Mouse (Mus musculus): ENCODE data around the gene Hist1h2ae. TPM values are rescaled to one million over a fixed set of nuclear protein-coding genes. Genes with fewer than 3 reads are reported as not detected.

The Hist1h2ae gene
- polyA plus RNA-seq, 1 experiment from 2014 or later: not detected

Other genes starting within 250 kb of the Hist1h2ae start
- 97.3 TPM for gene Zfp322a, start 202.0 kb downstream of the Hist1h2ae start, polyA plus RNA-seq (2014; fragmentation: Illumina TruSeq; extraction: RNeasy Lipid Tissue Mini Kit (QIAGEN cat#74804); ENCODE audit: low read depth, low replicate concordance)
- gene Abt1, start 147.4 kb downstream of the Hist1h2ae start, polyA plus RNA-seq (2014; fragmentation: Illumina TruSeq; extraction: RNeasy Lipid Tissue Mini Kit (QIAGEN cat#74804); ENCODE audit: low read depth, low replicate concordance): 2.2 TPM
- 4.6 TPM for gene Btn1a1, start 105.3 kb downstream of the Hist1h2ae start, polyA plus RNA-seq (2014; fragmentation: Illumina TruSeq; extraction: RNeasy Lipid Tissue Mini Kit (QIAGEN cat#74804); ENCODE audit: low read depth, low replicate concordance)
- gene Btn2a2, start 82.4 kb downstream of the Hist1h2ae start, polyA plus RNA-seq (2014; fragmentation: Illumina TruSeq; extraction: RNeasy Lipid Tissue Mini Kit (QIAGEN cat#74804); ENCODE audit: low read depth, low replicate concordance): not detected
- gene Hist1h4h, start 40.2 kb downstream of the Hist1h2ae start, polyA plus RNA-seq (2014; fragmentation: Illumina TruSeq; extraction: RNeasy Lipid Tissue Mini Kit (QIAGEN cat#74804); ENCODE audit: low read depth, low replicate concordance): not detected
- gene Hist1h2af, start 37.3 kb downstream of the Hist1h2ae start, polyA plus RNA-seq (2014; fragmentation: Illumina TruSeq; extraction: RNeasy Lipid Tissue Mini Kit (QIAGEN cat#74804); ENCODE audit: low read depth, low replicate concordance): not detected
- gene Hist1h3g, start 35.8 kb downstream of the Hist1h2ae start, polyA plus RNA-seq (2014; fragmentation: Illumina TruSeq; extraction: RNeasy Lipid Tissue Mini Kit (QIAGEN cat#74804); ENCODE audit: low read depth, low replicate concordance): not detected
- gene Hist1h2bh, start 27.8 kb downstream of the Hist1h2ae start, polyA plus RNA-seq (2014; fragmentation: Illumina TruSeq; extraction: RNeasy Lipid Tissue Mini Kit (QIAGEN cat#74804); ENCODE audit: low read depth, low replicate concordance): 2.1 TPM
- gene Hist1h3f, start 27.2 kb downstream of the Hist1h2ae start, polyA plus RNA-seq (2014; fragmentation: Illumina TruSeq; extraction: RNeasy Lipid Tissue Mini Kit (QIAGEN cat#74804); ENCODE audit: low read depth, low replicate concordance): not detected
- not detected for gene Hist1h4f, start 19.6 kb downstream of the Hist1h2ae start, polyA plus RNA-seq (2014; fragmentation: Illumina TruSeq; extraction: RNeasy Lipid Tissue Mini Kit (QIAGEN cat#74804); ENCODE audit: low read depth, low replicate concordance)
- gene Hist1h1d, start 18.0 kb downstream of the Hist1h2ae start, polyA plus RNA-seq (2014; fragmentation: Illumina TruSeq; extraction: RNeasy Lipid Tissue Mini Kit (QIAGEN cat#74804); ENCODE audit: low read depth, low replicate concordance): 3.9 TPM
- gene Hist1h3e, start 8.9 kb downstream of the Hist1h2ae start, polyA plus RNA-seq (2014; fragmentation: Illumina TruSeq; extraction: RNeasy Lipid Tissue Mini Kit (QIAGEN cat#74804); ENCODE audit: low read depth, low replicate concordance): not detected
- gene Hist1h2bg, start 176 bp upstream of the Hist1h2ae start, polyA plus RNA-seq (2014; fragmentation: Illumina TruSeq; extraction: RNeasy Lipid Tissue Mini Kit (QIAGEN cat#74804); ENCODE audit: low read depth, low replicate concordance): 3.6 TPM
- not detected for gene Hist1h2bf, start 3.0 kb upstream of the Hist1h2ae start, polyA plus RNA-seq (2014; fragmentation: Illumina TruSeq; extraction: RNeasy Lipid Tissue Mini Kit (QIAGEN cat#74804); ENCODE audit: low read depth, low replicate concordance)
- not detected for gene Hist1h2ad, start 3.2 kb upstream of the Hist1h2ae start, polyA plus RNA-seq (2014; fragmentation: Illumina TruSeq; extraction: RNeasy Lipid Tissue Mini Kit (QIAGEN cat#74804); ENCODE audit: low read depth, low replicate concordance)
- 6.7 TPM for gene Hist1h3d, start 4.5 kb upstream of the Hist1h2ae start, polyA plus RNA-seq (2014; fragmentation: Illumina TruSeq; extraction: RNeasy Lipid Tissue Mini Kit (QIAGEN cat#74804); ENCODE audit: low read depth, low replicate concordance)
- gene Hist1h4d, start 10.4 kb upstream of the Hist1h2ae start, polyA plus RNA-seq (2014; fragmentation: Illumina TruSeq; extraction: RNeasy Lipid Tissue Mini Kit (QIAGEN cat#74804); ENCODE audit: low read depth, low replicate concordance): 2.3 TPM
- gene Hist1h2be, start 49.9 kb upstream of the Hist1h2ae start, polyA plus RNA-seq (2014; fragmentation: Illumina TruSeq; extraction: RNeasy Lipid Tissue Mini Kit (QIAGEN cat#74804); ENCODE audit: low read depth, low replicate concordance): 16.9 TPM
- 6.3 TPM for gene Hist1h1e, start 51.3 kb upstream of the Hist1h2ae start, polyA plus RNA-seq (2014; fragmentation: Illumina TruSeq; extraction: RNeasy Lipid Tissue Mini Kit (QIAGEN cat#74804); ENCODE audit: low read depth, low replicate concordance)
- 9.6 TPM for gene Hist1h2ac, start 112.7 kb upstream of the Hist1h2ae start, polyA plus RNA-seq (2014; fragmentation: Illumina TruSeq; extraction: RNeasy Lipid Tissue Mini Kit (QIAGEN cat#74804); ENCODE audit: low read depth, low replicate concordance)
- 364 TPM for gene Hist1h2bc, start 113.0 kb upstream of the Hist1h2ae start, polyA plus RNA-seq (2014; fragmentation: Illumina TruSeq; extraction: RNeasy Lipid Tissue Mini Kit (QIAGEN cat#74804); ENCODE audit: low read depth, low replicate concordance)
- not detected for gene Hist1h1t, start 124.6 kb upstream of the Hist1h2ae start, polyA plus RNA-seq (2014; fragmentation: Illumina TruSeq; extraction: RNeasy Lipid Tissue Mini Kit (QIAGEN cat#74804); ENCODE audit: low read depth, low replicate concordance)
- gene Hist1h4c, start 127.2 kb upstream of the Hist1h2ae start, polyA plus RNA-seq (2014; fragmentation: Illumina TruSeq; extraction: RNeasy Lipid Tissue Mini Kit (QIAGEN cat#74804); ENCODE audit: low read depth, low replicate concordance): 2.2 TPM
- 13.2 TPM for gene Hfe, start 139.6 kb upstream of the Hist1h2ae start, polyA plus RNA-seq (2014; fragmentation: Illumina TruSeq; extraction: RNeasy Lipid Tissue Mini Kit (QIAGEN cat#74804); ENCODE audit: low read depth, low replicate concordance)
- gene Hist1h1c, start 167.6 kb upstream of the Hist1h2ae start, polyA plus RNA-seq (2014; fragmentation: Illumina TruSeq; extraction: RNeasy Lipid Tissue Mini Kit (QIAGEN cat#74804); ENCODE audit: low read depth, low replicate concordance): 96.7 TPM
- not detected for gene Hist1h3c, start 174.4 kb upstream of the Hist1h2ae start, polyA plus RNA-seq (2014; fragmentation: Illumina TruSeq; extraction: RNeasy Lipid Tissue Mini Kit (QIAGEN cat#74804); ENCODE audit: low read depth, low replicate concordance)
- not detected for gene Hist1h2bb, start 175.5 kb upstream of the Hist1h2ae start, polyA plus RNA-seq (2014; fragmentation: Illumina TruSeq; extraction: RNeasy Lipid Tissue Mini Kit (QIAGEN cat#74804); ENCODE audit: low read depth, low replicate concordance)
- gene Hist1h2ab, start 179.9 kb upstream of the Hist1h2ae start, polyA plus RNA-seq (2014; fragmentation: Illumina TruSeq; extraction: RNeasy Lipid Tissue Mini Kit (QIAGEN cat#74804); ENCODE audit: low read depth, low replicate concordance): not detected
- not detected for gene Hist1h3b, start 181.0 kb upstream of the Hist1h2ae start, polyA plus RNA-seq (2014; fragmentation: Illumina TruSeq; extraction: RNeasy Lipid Tissue Mini Kit (QIAGEN cat#74804); ENCODE audit: low read depth, low replicate concordance)
- not detected for gene Hist1h4b, start 185.8 kb upstream of the Hist1h2ae start, polyA plus RNA-seq (2014; fragmentation: Illumina TruSeq; extraction: RNeasy Lipid Tissue Mini Kit (QIAGEN cat#74804); ENCODE audit: low read depth, low replicate concordance)
- gene Hist1h4a, start 190.0 kb upstream of the Hist1h2ae start, polyA plus RNA-seq (2014; fragmentation: Illumina TruSeq; extraction: RNeasy Lipid Tissue Mini Kit (QIAGEN cat#74804); ENCODE audit: low read depth, low replicate concordance): not detected
- not detected for gene Hist1h3a, start 191.2 kb upstream of the Hist1h2ae start, polyA plus RNA-seq (2014; fragmentation: Illumina TruSeq; extraction: RNeasy Lipid Tissue Mini Kit (QIAGEN cat#74804); ENCODE audit: low read depth, low replicate concordance)
- not detected for gene Hist1h1a, start 192.4 kb upstream of the Hist1h2ae start, polyA plus RNA-seq (2014; fragmentation: Illumina TruSeq; extraction: RNeasy Lipid Tissue Mini Kit (QIAGEN cat#74804); ENCODE audit: low read depth, low replicate concordance)
- 1.1 TPM for gene Trim38, start 198.7 kb upstream of the Hist1h2ae start, polyA plus RNA-seq (2014; fragmentation: Illumina TruSeq; extraction: RNeasy Lipid Tissue Mini Kit (QIAGEN cat#74804); ENCODE audit: low read depth, low replicate concordance)
- gene Slc17a2, start 235.8 kb upstream of the Hist1h2ae start, polyA plus RNA-seq (2014; fragmentation: Illumina TruSeq; extraction: RNeasy Lipid Tissue Mini Kit (QIAGEN cat#74804); ENCODE audit: low read depth, low replicate concordance): 0.76 TPM

All from sigmoid colon, adult 10 weeks (tissue).